Mouse (Mus musculus) cortical plate, adult 2 months (tissue): Measurements from ENCODE around the gene Hhipl1. TPM values are rescaled to one million over a fixed set of nuclear protein-coding genes. Genes with fewer than 3 reads are reported as not detected.

Source experiments
- H3K27ac ChIP-seq: fragments of 200-500 bp; 2 replicates; pipeline ENCODE4 v1.5.1; 2012; ENCODE audit warnings: low read length, control low read depth, inconsistent platforms; ENCODE audit not compliant: insufficient read depth
- H3K4me1 ChIP-seq: fragments of 200-500 bp; 2 replicates; pipeline ENCODE4 v1.6.1; 2011; ENCODE audit warnings: low read length; ENCODE audit not compliant: control insufficient read depth, insufficient read depth
- H3K4me3 ChIP-seq: fragments of 200-500 bp; 2 replicates; pipeline ENCODE4 v1.5.1; 2011; ENCODE audit warnings: mild to moderate bottlenecking, low read length, control low read depth; ENCODE audit not compliant: insufficient read depth
- CTCF ChIP-seq: fragments of 200-500 bp; IDR thresholded peaks from 2 replicates; pipeline ENCODE4 v1.5.1; 2011; ENCODE audit warnings: mild to moderate bottlenecking, control low read depth, low read length; ENCODE audit not compliant: insufficient read depth; ENCODE audit errors: extremely low read depth
- POLR2A ChIP-seq: fragments of 200-500 bp; IDR thresholded peaks from 2 replicates; pipeline ENCODE4 v1.6.1; 2011; ENCODE audit warnings: mild to moderate bottlenecking, low read length, control low read depth; ENCODE audit not compliant: insufficient read depth; ENCODE audit errors: extremely low read depth
- polyA plus RNA-seq: library from polyadenylated mRNA; depleted of rRNA; stranded (reverse); fragments of >200 nt; gene quantifications from 2 replicates; pipeline ENCODE4 v1.2.3, GENCODE M21; 2012

Gene Hhipl1
- polyA plus RNA-seq, 1 experiment, result 9.8 TPM

- no peak for TF ChIP-seq POLR2A
- no peak for TF ChIP-seq CTCF
- no peak overlapping the region for H3K4me3 ChIP-seq
These were observed 46.5 kb downstream of the Hhipl1 start for GRCm38 (mm10) chr12:108352371-108353136.

GRCm38 (mm10) chr12:108354284-108354683 is 48.2 kb downstream of the Hhipl1 start:
- H3K27ac ChIP-seq, result no peak overlapping the region
- no peak for TF ChIP-seq CTCF
- TF ChIP-seq POLR2A, result no peak
- H3K4me3 ChIP-seq, result no peak overlapping the region
- no peaks in the 10 kb centered on the region for H3K4me1 ChIP-seq

More at GRCm38 (mm10) chr12:108352371-108353136, 46.5 kb downstream of the Hhipl1 start:
- Histone ChIP-seq H3K4me1 (no peaks in the 10 kb centered on the region), H3K27ac (no peak overlapping the region)

- Histone ChIP-seq H3K27ac (no peak overlapping the region), H3K4me1 (no peaks in the 10 kb centered on the region), H3K4me3 (no peak overlapping the region)
- TF ChIP-seq CTCF, result no peak
- TF ChIP-seq POLR2A, result no peak
These were observed 49.2 kb downstream of the Hhipl1 start for GRCm38 (mm10) chr12:108355271-108355670.

GRCm38 (mm10) chr12:108355986-108356385 is 49.9 kb downstream of the Hhipl1 start:
- Histone ChIP-seq H3K4me1 (no peaks in the 10 kb centered on the region), H3K4me3 (no peak overlapping the region), H3K27ac (no peak overlapping the region)
- TF ChIP-seq CTCF (no peak), POLR2A (no peak)

GRCm38 (mm10) chr12:108363796-108364195 is 57.7 kb downstream of the Hhipl1 start:
- H3K4me3 ChIP-seq, result no peak overlapping the region
- 0 out of 2 replicates have a peak, but pooled peaks cover 1% of the 10 kb centered on the region for H3K4me1 ChIP-seq
- no peak for TF ChIP-seq POLR2A
- TF ChIP-seq CTCF, result peak; percentile 92
- H3K27ac ChIP-seq, result no peak overlapping the region

GRCm38 (mm10) chr12:108365340-108365739 is 59.3 kb downstream of the Hhipl1 start:
- TF ChIP-seq CTCF, result no peak
- TF ChIP-seq POLR2A, result no peak
- H3K4me1 ChIP-seq, result 0 out of 2 replicates have a peak, but pooled peaks cover 1% of the 10 kb centered on the region
- H3K27ac ChIP-seq, result no peak overlapping the region
- no peak overlapping the region for H3K4me3 ChIP-seq

- Histone ChIP-seq H3K4me1 (0 out of 2 replicates have a peak, but pooled peaks cover 1% of the 10 kb centered on the region), H3K27ac (no peak overlapping the region), H3K4me3 (no peak overlapping the region)
- TF ChIP-seq POLR2A (no peak), CTCF (no peak)
These were observed 59.8 kb downstream of the Hhipl1 start for GRCm38 (mm10) chr12:108365868-108366267.

GRCm38 (mm10) chr12:108367909-108368308 is 61.8 kb downstream of the Hhipl1 start:
- no peak overlapping the region for H3K4me3 ChIP-seq
- H3K4me1 ChIP-seq, result 0 out of 2 replicates have a peak, but pooled peaks cover 1% of the 10 kb centered on the region
- H3K27ac ChIP-seq, result no peak overlapping the region
- no peak for TF ChIP-seq CTCF
- no peak for TF ChIP-seq POLR2A

GRCm38 (mm10) chr12:108368921-108369320 is 62.9 kb downstream of the Hhipl1 start:
- H3K4me1 ChIP-seq, result 0 out of 2 replicates have a peak, but pooled peaks cover 1% of the 10 kb centered on the region
- H3K27ac ChIP-seq, result no peak overlapping the region
- no peak overlapping the region for H3K4me3 ChIP-seq
- TF ChIP-seq CTCF (no peak), POLR2A (no peak)
